Mouse (Mus musculus) heart, postnatal 10 days (tissue): ENCODE measurements around the gene Sdhaf2. TPM values are rescaled to one million over a fixed set of nuclear protein-coding genes. Genes with fewer than 3 reads are reported as not detected.

Source experiments
- total RNA-seq, 2 experiments: library from RNA; stranded (reverse); gene quantifications; 2 replicates each; pipeline ENCODE4 v1.2.3; 2021

Sdhaf2 gene
- total RNA-seq, 2 experiments from 2014 or later = 61.9 to 67.1 TPM

Other genes starting within 250 kb of the Sdhaf2 start
- gene Dagla, start 221.3 kb downstream of the Sdhaf2 start, total RNA-seq = 1 to 10 TPM; 4.1 to 4.5 TPM
- gene Syt7, start 137.1 kb downstream of the Sdhaf2 start, total RNA-seq = 10 to 100 TPM; 34.3 to 36.2 TPM
- 1 to 10 TPM; 2.2 to 7.3 TPM for gene Lrrc10b, start 68.7 kb downstream of the Sdhaf2 start, total RNA-seq
- gene Ppp1r32, start 43.2 kb downstream of the Sdhaf2 start, total RNA-seq = under 1 TPM; 0.40 to 0.93 TPM
- gene Cpsf7, start 876 bp downstream of the Sdhaf2 start, total RNA-seq = 10 to 100 TPM; 39.9 to 41.2 TPM
- 1 to 10 TPM; 4.5 to 4.9 TPM for gene Tmem216, start 30.1 kb upstream of the Sdhaf2 start, total RNA-seq
- gene Cyb561a3, start 51.0 kb upstream of the Sdhaf2 start, total RNA-seq = 10 to 100 TPM; 11.5 to 11.8 TPM
- 1 to 10 TPM; 4.3 to 4.8 TPM for gene Tmem138, start 51.2 kb upstream of the Sdhaf2 start, total RNA-seq
- gene Ddb1, start 79.2 kb upstream of the Sdhaf2 start, total RNA-seq = 100 to 1,000 TPM; 216 to 231 TPM
- 10 to 100 TPM; 10.3 to 11.1 TPM for gene Tkfc, start 79.5 kb upstream of the Sdhaf2 start, total RNA-seq
- gene Vwce, start 108.1 kb upstream of the Sdhaf2 start, total RNA-seq = under 1 TPM; 0.26 to 0.27 TPM
- not detected for gene Pga5, start 151.9 kb upstream of the Sdhaf2 start, total RNA-seq
- gene Vps37c, start 162.6 kb upstream of the Sdhaf2 start, total RNA-seq = 10 to 100 TPM; 23.3 to 27.1 TPM
- 1 to 10 TPM in 1 of 2 experiments, under 1 TPM in 1; 0.87 to 1.1 TPM for gene Cd5, start 212.9 kb upstream of the Sdhaf2 start, total RNA-seq